ENCODE assay signal across 8 mouse cellular contexts in the genomic region with DNA sequence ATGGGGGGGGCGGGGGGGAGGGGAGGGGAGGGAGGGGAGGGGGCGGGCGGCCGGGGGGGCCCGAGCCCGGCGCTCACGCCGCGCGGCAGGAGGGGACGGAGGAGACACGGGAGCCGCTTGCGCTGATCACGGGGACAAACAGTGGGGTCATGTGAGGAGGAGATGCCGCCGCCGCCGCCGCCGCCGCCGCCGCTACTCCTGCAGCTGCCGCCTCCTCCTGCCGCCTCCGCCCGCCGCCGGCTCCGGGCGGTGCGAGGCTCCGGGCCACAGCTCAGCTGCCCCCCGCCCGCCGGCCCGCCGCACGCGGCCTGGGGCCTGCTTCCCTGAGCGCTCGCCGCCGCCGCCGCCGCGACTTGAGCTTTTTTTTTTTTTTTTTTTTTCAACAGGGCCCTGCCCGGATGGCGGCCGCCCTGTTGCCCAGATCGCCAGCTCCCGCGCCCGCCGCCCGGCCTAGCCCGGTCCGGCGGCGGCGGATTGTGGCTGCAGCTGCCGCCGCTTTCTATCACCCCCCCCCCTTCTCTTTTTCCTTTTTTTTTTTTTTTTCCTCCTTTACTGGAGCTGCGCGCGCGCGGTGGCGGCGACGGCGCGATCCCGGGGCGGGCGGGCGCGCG. TPM values are rescaled to one million over a fixed set of nuclear protein-coding genes. Genes with fewer than 3 reads are reported as not detected.
DNase-seq lines count a peak whose midpoint lies in the region; ATAC-seq and TF ChIP-seq lines count a peak whose summit lies in the region.

A gene (minus strand): TSS at position 48 of the 611 bp plus-strand sequence.

- WGBS in intestine, postnatal 0 days = under 1% methylated on average over 39 of the region's 82 CpGs
- under 1% methylated on average over 47 of the region's 82 CpGs for WGBS in limb, embryonic 13.5 days
- WGBS in midbrain, embryonic 15.5 days = under 1% methylated on average over 40 of the region's 82 CpGs

- H3K4me1 ChIP-seq in intestine, postnatal 0 days (replicated peaks; ENCODE audit: control insufficient read depth, insufficient read depth, low read length) = peaks cover 4% of the 10 kb centered on the region; the same call in 1 of the 2 replicates
- H3K4me1 ChIP-seq in limb, embryonic 13.5 days = peaks cover 21% of the 10 kb centered on the region
- H3K4me1 ChIP-seq in midbrain, embryonic 15.5 days = peaks cover 26% of the 10 kb centered on the region

- H3K4me3 ChIP-seq in intestine, postnatal 0 days (ENCODE audit: low read depth, low read length) = peak within 1 kb of the TSS; percentile 92
- peak within 1 kb of the TSS; percentile 94 for H3K4me3 ChIP-seq in limb, embryonic 13.5 days
- peak within 1 kb of the TSS; percentile 92 for H3K4me3 ChIP-seq in midbrain, embryonic 15.5 days

- H3K9ac ChIP-seq in intestine, postnatal 0 days (ENCODE audit: low read depth, low read length) = peak within 1 kb of the TSS; percentile 100
- peak within 1 kb of the TSS; percentile 99 for H3K9ac ChIP-seq in limb, embryonic 13.5 days
- H3K9ac ChIP-seq in midbrain, embryonic 15.5 days = peak within 1 kb of the TSS; percentile 97

- ATAC-seq in intestine, postnatal 0 days = peak; percentile 59
- peak; percentile 33 for ATAC-seq in limb, embryonic 13.5 days (ENCODE audit: low FRiP score, low read depth)
- ATAC-seq in midbrain, embryonic 15.5 days (replicated peaks) = peak; percentile 59

- H3K36me3 ChIP-seq in intestine, postnatal 0 days (ENCODE audit: control insufficient read depth, insufficient read depth) = peaks cover 54% of the 10 kb centered on the region
- peaks cover 56% of the 10 kb centered on the region for H3K36me3 ChIP-seq in limb, embryonic 13.5 days
- peaks cover 22% of the 10 kb centered on the region; the same call in 1 of the 2 replicates for H3K36me3 ChIP-seq in midbrain, embryonic 15.5 days (replicated peaks)

- H3K27ac ChIP-seq in intestine, postnatal 0 days (ENCODE audit: low read depth, low read length) = peak within 1 kb of the TSS; percentile 99
- peak within 1 kb of the TSS; percentile 99 for H3K27ac ChIP-seq in limb, embryonic 13.5 days
- peak within 1 kb of the TSS; percentile 99 for H3K27ac ChIP-seq in midbrain, embryonic 15.5 days

- TF ChIP-seq CTCF in intestine, postnatal 0 days (IDR thresholded peaks at IDR 0.05; ENCODE audit: low read depth) = no peak

- no peaks in the 10 kb centered on the region for H3K9me3 ChIP-seq in intestine, postnatal 0 days (ENCODE audit: control insufficient read depth)
- H3K9me3 ChIP-seq in limb, embryonic 13.5 days = no peaks in the 10 kb centered on the region
- H3K9me3 ChIP-seq in midbrain, embryonic 15.5 days = no peaks in the 10 kb centered on the region

- peak; percentile 73 for DNase-seq in ovary, adult 18-20 months (ENCODE audit: low spot score)
- no peak for DNase-seq in ovary, postnatal 10 days (ENCODE audit: low spot score)
- peak; percentile 85 for DNase-seq in embryo, embryonic 9.5 days (ENCODE audit: extremely low spot score)
- no peak for DNase-seq in gonadal fat pad, adult 2 months (ENCODE audit: low read depth)
- peak; percentile 45 to 65 for DNase-seq in spleen, postnatal 14 days (ENCODE audit: low spot score in 2 of 2)

- H3K4me2 ChIP-seq in intestine, postnatal 0 days (replicated peaks; ENCODE audit: low read depth) = peak within 1 kb of the TSS; percentile 92
- H3K4me2 ChIP-seq in limb, embryonic 13.5 days (replicated peaks) = peak within 1 kb of the TSS; percentile 86
- H3K4me2 ChIP-seq in midbrain, embryonic 15.5 days = peak within 1 kb of the TSS; percentile 84

- H3K27me3 ChIP-seq in intestine, postnatal 0 days (replicated peaks; ENCODE audit: control insufficient read depth, insufficient read depth, low read length) = no peaks in the 10 kb centered on the region
- no peaks in the 10 kb centered on the region for H3K27me3 ChIP-seq in limb, embryonic 13.5 days
- no peaks in the 10 kb centered on the region for H3K27me3 ChIP-seq in midbrain, embryonic 15.5 days (replicated peaks)

RNA-seq across cellular contexts. Expression of the gene that starts here (rescaled TPM):
- polyA plus RNA-seq in gonadal fat pad, adult 2 months (2012; rRNA removed) = 84.7 and 96.8 TPM in 2 replicates
- 13.3 and 15.0 TPM in 2 replicates for polyA plus RNA-seq in intestine, postnatal 0 days (2015; fragmentation: Nextera tagmentation; extraction: Ambion mirVana)
- polyA plus RNA-seq in limb, embryonic 13.5 days (2015; fragmentation: Nextera tagmentation; extraction: Ambion mirVana) = 27.9 and 28.7 TPM in 2 replicates
- 32.3 and 32.6 TPM in 2 replicates for polyA plus RNA-seq in midbrain, embryonic 15.5 days (2015; fragmentation: Nextera tagmentation; extraction: Ambion mirVana)

Comparison
In these comparisons a context has a peak if more than half of its experiments do, and no peak if none do; other contexts are left out.
1. DNase-seq: peak in ovary, adult 18-20 months (single experiment), embryo, embryonic 9.5 days (single experiment) and spleen, postnatal 14 days (2 of 2); none in ovary, postnatal 10 days (single experiment) and gonadal fat pad, adult 2 months (single experiment).
2. Peak in every context shown above with its lines, with median percentiles within 50 percentile points of each other: ATAC-seq, H3K27ac ChIP-seq, H3K4me2 ChIP-seq, H3K4me3 ChIP-seq and H3K9ac ChIP-seq.